Mouse (Mus musculus) kidney, embryonic 15.5 days (tissue): Measurements from ENCODE around the gene Tnni3k. TPM values are rescaled to one million over a fixed set of nuclear protein-coding genes. Genes with fewer than 3 reads are reported as not detected.
A peak's percentile ranks its signal among the peaks of the same experiment; 100 is the strongest.

Experiments used
- ATAC-seq: fragments of 200-750 bp; cut with Nextera tagmentation; replicated peaks from 2 replicates; pipeline ENCODE4 v1.8.0; 2017; ENCODE audit warnings: moderate TSS enrichment; ENCODE audit not compliant: low FRiP score
- H3K27ac ChIP-seq: fragments of 300-500 bp; sonication (generic); 2 replicates; pipeline ENCODE4 v1.5.1; 2015; ENCODE audit warnings: mild to moderate bottlenecking, inconsistent platforms
- H3K27me3 ChIP-seq: fragments of 300-500 bp; sonication (generic); 2 replicates; pipeline ENCODE4 v1.6.1; 2015; ENCODE audit warnings: inconsistent platforms
- H3K36me3 ChIP-seq: fragments of 300-500 bp; sonication (generic); 2 replicates; pipeline ENCODE4 v1.6.1; 2015; ENCODE audit warnings: inconsistent platforms
- H3K4me1 ChIP-seq: fragments of 300-500 bp; sonication (generic); 2 replicates; pipeline ENCODE4 v1.6.1; 2015; ENCODE audit warnings: inconsistent platforms
- H3K4me2 ChIP-seq: fragments of 300-500 bp; sonication (generic); 2 replicates; pipeline ENCODE4 v1.6.1; 2015; ENCODE audit warnings: moderate library complexity, mild to moderate bottlenecking, inconsistent platforms
- H3K4me3 ChIP-seq: fragments of 300-500 bp; sonication (generic); replicated peaks from 2 replicates; pipeline ENCODE4 v1.5.1; 2015; ENCODE audit warnings: mild to moderate bottlenecking, inconsistent platforms
- H3K9ac ChIP-seq: fragments of 300-500 bp; sonication (generic); 2 replicates; pipeline ENCODE4 v1.6.1; 2015; ENCODE audit warnings: mild to moderate bottlenecking, inconsistent platforms
- H3K9me3 ChIP-seq: fragments of 300-500 bp; sonication (generic); replicated peaks from 2 replicates; pipeline ENCODE4 v1.6.1; 2016; ENCODE audit warnings: inconsistent platforms
- WGBS: fragments of 180-500 bp; shearing (Covaris S2); methylation state at CpG from one replicate; pipeline ENCODE4 v1.1.7; 2015; ENCODE audit warnings: mixed read lengths; 5-methylcytosine and 5-hydroxymethylcytosine counted together
- polyA plus RNA-seq: library from polyadenylated mRNA; unstranded; fragments of >200 nt; fragmentation: Nextera tagmentation; extraction: Ambion mirVana; gene quantifications from 2 replicates; pipeline ENCODE4 v1.2.1, GENCODE M21; 2015

Tnni3k gene
- polyA plus RNA-seq, 1 experiment from 2014 or later: not detected

GRCm38 (mm10) chr3:154793571-154793970 is 261.6 kb downstream of the Tnni3k start:
- no peak for ATAC-seq
- Histone ChIP-seq H3K4me1 (no peaks in the 10 kb centered on the region), H3K9me3 (no peaks in the 10 kb centered on the region), H3K27me3 (no peaks in the 10 kb centered on the region), H3K4me3 (no peak overlapping the region), H3K4me2 (no peak overlapping the region), H3K27ac (no peak overlapping the region), H3K36me3 (no peaks in the 10 kb centered on the region), H3K9ac (no peak overlapping the region)
- WGBS: 85% methylated on average over 4 of the region's 4 CpGs

DNA sequence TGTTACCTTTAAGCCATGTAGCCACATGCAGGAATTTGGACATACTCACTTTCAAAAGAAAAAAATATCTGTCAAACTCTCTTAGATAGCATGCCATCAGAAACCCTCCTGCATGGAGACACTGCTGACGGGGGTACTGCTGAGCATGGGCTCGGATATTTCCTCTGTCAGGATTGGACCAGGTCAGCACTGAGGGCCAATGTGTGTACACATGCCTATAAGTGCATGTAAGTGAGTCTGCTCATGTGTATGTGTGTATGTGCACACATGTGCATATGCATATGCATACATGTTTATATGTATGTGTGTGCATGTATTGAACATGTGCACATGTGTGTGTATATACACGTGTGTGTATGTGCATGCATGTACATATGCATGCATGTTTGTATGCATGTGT is 267.6 kb downstream of the Tnni3k start:
- H3K4me3 ChIP-seq: no peak overlapping the region
- ATAC-seq: no peak
- WGBS: 78% methylated on average over 3 of the region's 3 CpGs
- H3K4me2 ChIP-seq: no peak overlapping the region
- no peak overlapping the region for H3K9ac ChIP-seq
- no peaks in the 10 kb centered on the region for H3K4me1 ChIP-seq
- no peaks in the 10 kb centered on the region for H3K9me3 ChIP-seq
- H3K36me3 ChIP-seq: no peaks in the 10 kb centered on the region
- H3K27me3 ChIP-seq: no peaks in the 10 kb centered on the region
- no peak overlapping the region for H3K27ac ChIP-seq

DNA sequence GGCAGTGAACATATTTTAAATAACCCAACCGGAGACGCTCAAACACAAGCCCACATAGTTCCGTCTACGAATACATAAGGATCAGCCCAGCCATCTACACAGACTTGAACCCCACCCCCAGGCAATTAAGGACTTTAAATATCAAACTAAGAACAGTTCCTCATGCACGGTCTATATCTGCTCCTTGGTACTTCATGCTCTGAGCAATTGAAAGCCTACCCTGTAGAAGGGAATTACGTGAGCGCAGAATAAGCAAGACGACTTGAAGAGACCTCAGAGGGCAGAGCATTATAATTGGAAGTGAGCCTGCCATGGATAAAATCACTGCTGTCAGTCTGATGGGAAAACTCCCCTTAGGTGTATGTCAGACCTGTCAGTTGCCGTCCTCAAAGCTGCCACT is 268.9 kb downstream of the Tnni3k start:
- Histone ChIP-seq H3K4me1 (no peaks in the 10 kb centered on the region), H3K27me3 (no peaks in the 10 kb centered on the region), H3K9ac (no peak overlapping the region), H3K9me3 (no peaks in the 10 kb centered on the region), H3K27ac (no peak overlapping the region), H3K36me3 (no peaks in the 10 kb centered on the region), H3K4me2 (no peak overlapping the region), H3K4me3 (no peak overlapping the region)
- ATAC-seq: no peak
- 90% methylated on average over 9 of the region's 9 CpGs for WGBS

DNA sequence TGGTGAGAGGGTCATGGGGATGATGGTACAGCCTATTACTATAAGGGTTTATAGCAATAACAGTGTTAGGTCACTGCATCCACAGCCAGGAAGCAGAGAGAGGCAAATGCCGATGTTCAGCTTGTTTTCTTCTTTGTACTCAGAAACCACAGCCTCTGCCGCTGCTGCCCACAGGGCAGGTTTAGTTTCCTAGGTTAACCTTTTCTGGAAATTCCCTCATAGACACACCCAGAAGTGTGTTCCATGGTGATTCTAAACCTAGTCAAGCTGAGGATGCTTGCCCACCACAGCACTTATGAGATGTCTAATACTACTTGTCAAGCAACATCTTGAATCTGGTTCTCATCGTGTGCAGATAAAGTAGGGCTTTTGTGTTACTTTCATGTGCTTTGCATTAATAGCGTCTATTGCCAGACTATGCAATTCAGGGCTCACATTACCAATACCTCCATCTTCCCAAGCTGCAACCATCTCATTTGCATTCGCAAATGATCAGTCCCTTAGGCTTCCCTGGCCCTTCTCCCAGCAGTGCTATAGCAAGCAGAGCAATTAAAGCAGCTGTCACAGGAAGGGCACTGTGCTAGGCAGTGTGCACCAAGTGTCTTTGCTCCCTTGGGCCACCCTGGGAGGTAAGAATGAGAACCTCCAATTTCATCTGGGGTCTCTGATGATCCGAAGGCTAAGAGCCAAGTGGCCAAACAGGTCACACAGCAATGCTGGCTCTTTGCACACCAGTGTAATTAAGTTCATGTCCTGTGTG is 276.2 kb downstream of the Tnni3k start:
- Histone ChIP-seq H3K9me3 (no peaks in the 10 kb centered on the region), H3K9ac (no peak overlapping the region), H3K36me3 (no peaks in the 10 kb centered on the region), H3K27me3 (peaks cover 20% of the 10 kb centered on the region; the same call in 1 of the 2 replicates), H3K27ac (no peak overlapping the region), H3K4me3 (no peak overlapping the region), H3K4me2 (no peak overlapping the region), H3K4me1 (no peaks in the 10 kb centered on the region)
- WGBS: 64% methylated on average over 6 of the region's 6 CpGs
- ATAC-seq: no peak

DNA sequence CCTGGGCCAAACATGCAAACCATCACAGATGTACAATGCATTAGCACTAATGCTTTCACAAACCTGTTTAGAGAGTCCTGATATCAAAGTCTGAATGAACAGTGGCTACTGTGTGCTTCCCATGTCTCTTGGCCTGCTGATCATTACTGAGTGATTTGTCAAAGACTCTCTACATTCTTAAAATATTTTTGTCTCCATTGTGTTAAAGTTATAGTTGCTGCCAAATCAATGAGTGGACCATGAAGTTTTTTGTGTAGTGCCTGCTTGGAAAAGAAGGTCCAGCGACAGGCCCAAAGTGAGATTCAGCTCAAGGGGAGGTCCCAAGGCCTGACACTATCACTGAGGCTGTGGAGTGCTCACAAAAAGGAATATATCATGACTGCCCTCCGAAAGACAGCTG is 283.6 kb downstream of the Tnni3k start:
- H3K27me3 ChIP-seq: 0 out of 2 replicates have a peak, but pooled peaks cover 4% of the 10 kb centered on the region
- H3K36me3 ChIP-seq: no peaks in the 10 kb centered on the region
- no peak overlapping the region for H3K4me2 ChIP-seq
- no peak overlapping the region for H3K9ac ChIP-seq
- H3K9me3 ChIP-seq: no peaks in the 10 kb centered on the region
- no peak for ATAC-seq
- no peak overlapping the region for H3K4me3 ChIP-seq
- no peak overlapping the region for H3K27ac ChIP-seq
- no peaks in the 10 kb centered on the region for H3K4me1 ChIP-seq
- WGBS: 89% methylated on average over 2 of the region's 2 CpGs

DNA sequence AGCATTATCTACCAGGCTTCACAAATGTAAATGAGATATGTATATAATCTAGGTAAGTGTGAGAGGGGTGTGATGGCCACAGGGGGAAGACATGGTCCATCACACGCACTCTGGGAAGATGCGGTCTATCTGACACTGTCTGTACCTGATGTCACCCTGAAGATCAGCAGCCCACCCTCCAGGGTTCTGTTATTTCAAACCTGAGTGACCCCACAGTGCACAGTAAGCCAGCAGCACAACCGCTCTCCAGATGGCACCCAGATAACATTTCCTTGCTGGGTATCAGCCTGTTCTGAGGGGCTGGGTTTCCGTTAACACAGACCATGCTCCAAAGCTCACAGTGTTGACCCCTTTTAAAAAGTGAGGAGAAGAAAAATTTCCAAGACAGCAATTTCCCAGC is 288.9 kb downstream of the Tnni3k start:
- ATAC-seq: 0 out of 2 replicates have a peak, but pooled peaks have one; percentile 47

GRCm38 (mm10) chr3:154764115-154764514 is 291.1 kb downstream of the Tnni3k start:
- no peak overlapping the region for H3K27ac ChIP-seq
- no peaks in the 10 kb centered on the region for H3K9me3 ChIP-seq
- WGBS: 80% methylated on average over 7 of the region's 7 CpGs
- 0 out of 2 replicates have a peak, but pooled peaks cover 8% of the 10 kb centered on the region for H3K4me1 ChIP-seq
- H3K4me2 ChIP-seq: no peak overlapping the region
- no peaks in the 10 kb centered on the region for H3K27me3 ChIP-seq
- H3K9ac ChIP-seq: no peak overlapping the region
- H3K36me3 ChIP-seq: no peaks in the 10 kb centered on the region
- H3K4me3 ChIP-seq: no peak overlapping the region
- ATAC-seq: no peak; the same call in 1 of the 2 replicates

More for the DNA sequence above, 288.9 kb downstream of the Tnni3k start:
- Histone ChIP-seq H3K4me2 (no peak overlapping the region), H3K9me3 (no peaks in the 10 kb centered on the region), H3K9ac (no peak overlapping the region), H3K4me3 (no peak overlapping the region), H3K27ac (no peak overlapping the region), H3K36me3 (no peaks in the 10 kb centered on the region), H3K27me3 (no peaks in the 10 kb centered on the region), H3K4me1 (0 out of 2 replicates have a peak, but pooled peaks cover 8% of the 10 kb centered on the region)
- WGBS: 58% methylated on average over 4 of the region's 4 CpGs

DNA sequence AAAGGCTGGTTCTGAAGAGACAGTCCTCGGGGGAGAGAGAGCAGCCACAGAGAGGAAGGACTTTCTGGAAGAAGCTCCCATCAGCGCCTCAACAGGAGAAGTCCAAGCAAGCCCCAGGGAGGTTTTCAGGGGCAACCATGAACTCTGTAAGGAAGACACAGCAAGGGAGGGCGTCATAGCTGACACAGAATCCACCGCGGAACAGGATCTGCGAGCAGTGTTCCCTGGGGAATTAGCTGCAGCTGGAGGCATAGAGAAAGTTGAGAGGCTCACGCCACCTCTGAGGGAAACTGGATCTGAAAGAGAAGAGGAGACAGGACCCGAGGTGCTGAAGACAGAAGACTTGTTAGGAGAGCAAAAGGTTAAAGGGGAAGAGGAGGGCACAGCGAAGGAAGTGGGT is 291.8 kb downstream of the Tnni3k start:
- 39% methylated on average over 9 of the region's 9 CpGs for WGBS
- Histone ChIP-seq H3K9me3 (no peaks in the 10 kb centered on the region), H3K36me3 (no peaks in the 10 kb centered on the region), H3K4me1 (0 out of 2 replicates have a peak, but pooled peaks cover 8% of the 10 kb centered on the region), H3K4me3 (no peak overlapping the region), H3K27me3 (no peaks in the 10 kb centered on the region), H3K9ac (no peak overlapping the region), H3K27ac (no peak overlapping the region), H3K4me2 (no peak overlapping the region)
- peak; percentile 52; the same call in 1 of the 2 replicates for ATAC-seq

GRCm38 (mm10) chr3:154761108-154761507 is 294.1 kb downstream of the Tnni3k start:
- H3K27ac ChIP-seq: no peak overlapping the region
- 0 out of 2 replicates have a peak, but pooled peaks cover 8% of the 10 kb centered on the region for H3K4me1 ChIP-seq
- no peak overlapping the region for H3K9ac ChIP-seq
- H3K4me2 ChIP-seq: no peak overlapping the region
- H3K27me3 ChIP-seq: no peaks in the 10 kb centered on the region
- no peaks in the 10 kb centered on the region for H3K36me3 ChIP-seq
- H3K9me3 ChIP-seq: no peaks in the 10 kb centered on the region
- 66% methylated on average over 3 of the region's 3 CpGs for WGBS
- ATAC-seq: no peak
- H3K4me3 ChIP-seq: no peak overlapping the region

DNA sequence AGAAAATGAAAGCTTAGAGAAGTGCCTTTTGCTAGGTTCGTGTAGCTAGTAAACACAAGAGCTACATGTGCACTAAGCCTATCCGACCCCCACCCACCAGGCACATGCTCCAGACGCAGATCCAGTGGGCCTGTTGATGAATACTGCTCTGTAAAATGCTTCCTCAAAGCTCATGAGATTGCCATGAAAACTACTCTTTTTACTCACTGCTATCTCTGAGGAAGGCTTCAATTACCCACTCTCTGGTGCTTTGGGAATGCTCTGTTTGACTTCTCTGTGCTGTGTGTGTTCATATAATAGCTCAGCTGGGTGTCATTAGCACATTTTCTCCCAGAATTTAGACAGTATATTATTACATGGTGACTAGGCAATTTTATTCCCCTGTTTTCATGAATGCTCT is 297.1 kb downstream of the Tnni3k start:
- no peak overlapping the region for H3K9ac ChIP-seq
- H3K4me3 ChIP-seq: no peak overlapping the region
- H3K9me3 ChIP-seq: no peaks in the 10 kb centered on the region
- H3K27me3 ChIP-seq: no peaks in the 10 kb centered on the region
- 0 out of 2 replicates have a peak, but pooled peaks cover under 1% of the 10 kb centered on the region for H3K4me1 ChIP-seq
- 76% methylated on average over 3 of the region's 3 CpGs for WGBS
- ATAC-seq: no peak
- no peak overlapping the region for H3K27ac ChIP-seq
- H3K4me2 ChIP-seq: no peak overlapping the region
- H3K36me3 ChIP-seq: no peaks in the 10 kb centered on the region

- WGBS: 92% methylated on average over 3 of the region's 3 CpGs
- Histone ChIP-seq H3K4me3 (no peak overlapping the region), H3K9me3 (no peaks in the 10 kb centered on the region), H3K36me3 (no peaks in the 10 kb centered on the region), H3K27me3 (no peaks in the 10 kb centered on the region), H3K27ac (no peak overlapping the region), H3K9ac (no peak overlapping the region), H3K4me2 (no peak overlapping the region), H3K4me1 (no peaks in the 10 kb centered on the region)
- no peak for ATAC-seq
Observed at GRCm38 (mm10) chr3:154755225-154755624, 300.0 kb downstream of the Tnni3k start.

GRCm38 (mm10) chr3:154754505-154754904 is 300.7 kb downstream of the Tnni3k start:
- H3K4me3 ChIP-seq: no peak overlapping the region
- 43% methylated on average over 3 of the region's 3 CpGs for WGBS
- ATAC-seq: no peak
- H3K27ac ChIP-seq: no peak overlapping the region
- H3K27me3 ChIP-seq: no peaks in the 10 kb centered on the region
- no peaks in the 10 kb centered on the region for H3K4me1 ChIP-seq
- H3K9ac ChIP-seq: no peak overlapping the region
- H3K9me3 ChIP-seq: no peaks in the 10 kb centered on the region
- no peak overlapping the region for H3K4me2 ChIP-seq
- no peaks in the 10 kb centered on the region for H3K36me3 ChIP-seq
